Mouse (Mus musculus): ENCODE results near the gene Cyp2c39. TPM values are rescaled to one million over a fixed set of nuclear protein-coding genes. Genes with fewer than 3 reads are reported as not detected.
"Not testable (repeated sequence)": the region's sequence is repeated elsewhere in the genome, so short reads cannot be mapped to it uniquely, and the experiment has no call there.

Gene Cyp2c39
- not detected in 2 replicates for polyA plus RNA-seq (2012; rRNA removed)

DNA sequence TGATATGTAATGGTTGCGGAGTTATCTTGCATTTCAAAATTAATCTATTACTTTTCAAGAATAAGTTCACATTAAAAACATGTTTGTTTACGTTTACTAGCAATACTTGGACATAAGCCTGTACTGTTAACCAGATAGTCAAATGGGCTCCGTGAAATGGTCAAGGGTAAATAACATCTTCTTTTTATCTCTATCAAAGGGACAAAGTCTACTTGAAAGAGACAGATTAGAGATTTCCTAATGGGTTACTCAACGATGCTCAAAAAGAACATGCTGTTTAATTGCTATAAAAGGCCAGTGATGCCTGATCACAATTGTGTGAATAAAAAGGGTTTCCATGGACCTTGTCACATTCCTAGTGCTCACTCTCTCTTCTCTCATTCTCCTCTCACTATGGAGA lies at the start of gene Cyp2c39:
Gene Cyp2c39 (plus strand): TSS at position 329 of the 400 bp plus-strand sequence.
- no peak for DNase-seq (ENCODE audit: extremely low spot score in 1 of 2, low spot score in 1 of 2)

DNA sequence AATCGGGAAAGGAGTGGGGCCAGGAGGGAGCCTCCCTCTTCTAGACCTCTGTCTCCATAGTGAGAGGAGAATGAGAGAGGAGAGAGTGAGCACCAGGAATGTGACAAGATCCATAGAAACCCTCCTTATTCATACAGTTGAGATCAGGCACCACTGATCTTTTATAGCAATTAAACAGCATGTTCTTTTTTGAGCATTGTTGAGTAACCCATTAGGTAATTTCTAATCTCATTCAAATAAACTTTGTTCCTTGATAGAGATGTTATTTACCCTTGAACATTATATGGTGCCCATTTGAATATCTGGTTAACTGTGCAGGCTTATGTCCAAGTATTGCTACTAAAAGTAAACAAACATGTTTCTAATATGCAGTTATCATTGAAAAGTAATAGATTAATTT lies 47.7 kb upstream of the Cyp2c39 start, which contains the start of gene Cyp2c38:
Gene Cyp2c38 (minus strand): TSS at position 135 of the 400 bp plus-strand sequence.
- DNase-seq (ENCODE audit: extremely low spot score in 1 of 2, low spot score in 1 of 2) = no peak

DNA sequence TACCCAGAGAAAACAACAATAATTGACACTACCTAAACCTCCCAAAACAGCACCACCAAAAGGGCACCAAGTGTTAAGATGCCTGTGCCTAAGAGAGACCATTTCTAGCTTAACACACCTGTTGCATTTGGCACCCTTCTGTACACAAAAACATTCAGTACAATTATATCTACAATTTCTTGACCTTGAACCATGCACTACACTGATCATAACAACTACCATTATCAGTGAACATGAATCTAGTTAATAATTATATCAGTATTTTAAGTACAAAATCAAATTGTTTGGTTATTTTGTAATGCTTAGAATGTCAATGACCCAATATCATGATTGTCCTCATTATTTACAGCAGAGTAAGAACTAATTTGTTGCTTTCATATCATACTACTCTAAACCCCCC lies 46.7 kb upstream of the Cyp2c39 start:
- DNase-seq (ENCODE audit: extremely low spot score in 1 of 2, low spot score in 1 of 2) = no peak

DNA sequence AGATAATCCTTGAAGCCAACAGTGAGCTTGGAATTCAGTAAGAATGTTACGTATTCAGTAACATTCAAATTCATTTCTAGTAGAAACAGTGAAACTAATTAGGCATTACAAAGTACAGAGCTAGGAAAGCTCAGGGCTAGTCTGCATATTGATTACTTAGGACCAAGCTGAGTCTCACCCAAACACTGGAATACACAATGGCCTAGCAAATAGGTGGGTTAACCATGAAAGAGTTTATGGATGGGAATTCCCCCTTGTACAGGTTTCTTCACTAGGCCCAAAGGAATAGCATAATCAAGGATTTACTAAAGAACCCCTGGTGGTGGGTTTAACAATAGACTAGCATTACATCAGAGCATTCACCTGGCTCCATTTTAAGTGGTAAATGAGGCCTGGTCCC lies 26.7 kb upstream of the Cyp2c39 start:
- not testable (repeated sequence) for DNase-seq (ENCODE audit: extremely low spot score in 1 of 2, low spot score in 1 of 2)

DNA sequence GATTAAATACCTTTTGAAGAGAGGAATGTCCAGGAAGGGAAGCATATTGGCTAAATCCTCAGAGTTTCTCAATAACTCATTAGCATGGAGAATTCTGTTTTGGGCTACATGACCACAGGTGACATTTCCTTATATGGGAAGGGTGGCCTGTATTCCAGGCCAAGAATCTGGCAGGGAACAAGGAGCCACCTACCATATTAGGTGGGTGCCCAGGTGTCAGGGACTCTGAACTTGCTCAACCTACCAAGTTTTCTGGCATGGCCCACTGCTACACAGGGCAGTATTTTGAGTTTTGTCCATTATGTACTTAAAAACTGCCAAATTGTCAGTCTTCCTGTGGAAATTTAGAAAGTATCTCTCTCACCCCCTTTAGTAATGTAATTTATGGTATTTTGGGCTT lies 4.3 kb upstream of the Cyp2c39 start:
- no peak for DNase-seq (ENCODE audit: extremely low spot score in 1 of 2, low spot score in 1 of 2)

DNA sequence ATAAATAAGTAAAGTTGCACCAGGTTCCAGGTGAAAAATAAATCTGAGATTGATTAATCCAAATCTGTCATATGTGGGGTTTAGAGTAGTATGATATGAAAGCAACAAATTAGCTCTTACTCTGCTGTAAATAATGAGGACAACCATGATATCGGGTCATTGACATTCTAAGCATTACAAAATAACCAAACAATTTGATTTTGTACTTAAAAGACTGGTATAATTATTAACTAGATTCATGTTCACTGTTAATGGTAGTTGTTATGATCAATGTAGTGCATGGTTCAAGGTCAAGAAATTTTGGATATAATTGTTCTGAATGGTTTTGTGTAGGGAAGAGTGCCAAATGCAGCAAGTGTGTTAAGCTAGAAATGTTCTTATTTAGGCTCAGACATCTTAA lies 1.1 kb upstream of the Cyp2c39 start:
- DNase-seq (ENCODE audit: extremely low spot score in 1 of 2, low spot score in 1 of 2) = no peak

Other genes starting within 250 kb of the Cyp2c39 start
- not detected in 2 replicates for gene Cyp2c29, start 241.5 kb upstream of the Cyp2c39 start, polyA plus RNA-seq (2012; rRNA removed)
- gene Cyp2c38, start 47.8 kb upstream of the Cyp2c39 start, polyA plus RNA-seq (2012; rRNA removed) = not detected in 2 replicates
- not detected in 2 replicates for gene Cyp2c67, start 138.2 kb downstream of the Cyp2c39 start, polyA plus RNA-seq (2012; rRNA removed)
- gene Cyp2c68, start 230.2 kb downstream of the Cyp2c39 start, polyA plus RNA-seq (2012; rRNA removed) = not detected in 2 replicates